Mouse (Mus musculus): ENCODE results near the gene Ankrd63.
A peak's percentile ranks its signal among the peaks of the same experiment; 100 is the strongest.

GRCm38 (mm10) chr2:118728337-118728736, 24.6 kb upstream of the Ankrd63 start, which contains the start of gene Plcb2:
- TF ChIP-seq POLR2A (IDR thresholded peaks at IDR 0.05; ENCODE audit: control insufficient read depth in 1 of 2, insufficient read depth in 1 of 2, low read depth in 1 of 2, low read length in 2 of 2, poor library complexity in 1 of 2) (peak; percentile 47 to 73; a peak in 3 of 4 replicates), POLR2AphosphoS5 (IDR thresholded peaks at IDR 0.05; ENCODE audit: borderline replicate concordance, low read depth, low read length) (no peak), MAX (IDR thresholded peaks at IDR 0.05; ENCODE audit: low read length) (no peak), CTCF (IDR thresholded peaks at IDR 0.05 in 2 of 3, conservative IDR thresholded peaks at IDR 0.05 in 1 of 3; ENCODE audit: control insufficient read depth in 1 of 3, insufficient read depth in 1 of 3, low read depth in 2 of 3, low read length in 3 of 3, poor library complexity in 1 of 3, severe bottlenecking in 1 of 3) (no peak), MYC (IDR thresholded peaks at IDR 0.05; ENCODE audit: low read depth, low read length) (0 out of 2 replicates have a peak, but pooled peaks have one; percentile 53), HCFC1 (IDR thresholded peaks at IDR 0.05; ENCODE audit: low read depth, low read length) (peak; percentile 15; the same call in 1 of the 2 replicates), TCF12 (IDR thresholded peaks at IDR 0.05; ENCODE audit: low read depth, low read length) (peak; percentile 40; the same call in 1 of the 2 replicates), MEF2A (IDR thresholded peaks at IDR 0.05; ENCODE audit: extremely low read depth, insufficient replicate concordance, low read depth, low read length, poor library complexity, severe bottlenecking) (no peak), POLR2AphosphoS2 (IDR thresholded peaks at IDR 0.05; ENCODE audit: low read length) (no peak)
